Mouse (Mus musculus) heart, embryonic 14.5 days (tissue): Measurements from ENCODE around the gene Map4k4. TPM values are rescaled to one million over a fixed set of nuclear protein-coding genes. Genes with fewer than 3 reads are reported as not detected.

Source experiments
- ATAC-seq: fragments of 200-750 bp; cut with Nextera tagmentation; 2 replicates; pipeline ENCODE4 v1.8.0; 2017; ENCODE audit warnings: low read depth, moderate TSS enrichment; ENCODE audit not compliant: insufficient number of reproducible peaks, insufficient read depth, low FRiP score
- H3K27ac ChIP-seq, 2 experiments: fragments of 200-500 bp in 1 of 2; fragments of 300-500 bp in 1 of 2; sonication (generic) in 1 of 2; replicated peaks in 1 of 2; 2 replicates each; pipeline ENCODE4 v1.5.1; 2012 to 2014; ENCODE audit warnings: low read depth in 2 of 2, low read length in 2 of 2, control low read depth in 1 of 2, mild to moderate bottlenecking in 1 of 2, mixed read lengths in 1 of 2; ENCODE audit not compliant: control insufficient read depth in 1 of 2, insufficient read depth in 1 of 2
- H3K27me3 ChIP-seq: fragments of 300-500 bp; sonication (generic); 2 replicates; pipeline ENCODE4 v1.6.1; 2014; ENCODE audit warnings: mild to moderate bottlenecking, low read length, control low read depth; ENCODE audit not compliant: control insufficient read depth, insufficient read depth
- H3K36me3 ChIP-seq: fragments of 300-500 bp; sonication (generic); 2 replicates; pipeline ENCODE4 v1.6.1; 2014; ENCODE audit warnings: mild to moderate bottlenecking, control low read depth, low read length, mixed read lengths; ENCODE audit not compliant: control insufficient read depth, insufficient read depth
- H3K4me1 ChIP-seq, 2 experiments: fragments of 200-500 bp in 1 of 2; fragments of 300-500 bp in 1 of 2; sonication (generic) in 1 of 2; 2 replicates each; pipeline ENCODE4 v1.6.1; 2012 to 2014; ENCODE audit warnings: low read length in 2 of 2, control low read depth in 1 of 2, mixed read lengths in 1 of 2; ENCODE audit not compliant: control insufficient read depth in 2 of 2, insufficient read depth in 2 of 2
- H3K4me2 ChIP-seq: fragments of 300-500 bp; sonication (generic); 2 replicates; pipeline ENCODE4 v1.6.1; 2014; ENCODE audit warnings: mild to moderate bottlenecking, low read length
- H3K4me3 ChIP-seq, 2 experiments: fragments of 200-500 bp in 1 of 2; fragments of 300-500 bp in 1 of 2; sonication (generic) in 1 of 2; 2 replicates each; pipeline ENCODE4 v1.5.1; 2012 to 2014; ENCODE audit warnings: low read length in 2 of 2, mild to moderate bottlenecking in 2 of 2, control low read depth in 1 of 2, low read depth in 1 of 2, moderate library complexity in 1 of 2; ENCODE audit not compliant: control insufficient read depth in 1 of 2, insufficient read depth in 1 of 2
- H3K9ac ChIP-seq: fragments of 300-500 bp; sonication (generic); 2 replicates; pipeline ENCODE4 v1.6.1; 2014; ENCODE audit warnings: mild to moderate bottlenecking, low read length
- H3K9me3 ChIP-seq: fragments of 300-500 bp; sonication (generic); 2 replicates; pipeline ENCODE4 v1.6.1; 2016; ENCODE audit warnings: low read length, control low read depth; ENCODE audit not compliant: control insufficient read depth
- WGBS: fragments of 180-500 bp; shearing (Covaris S2); extraction: QIAGEN DNeasy Blood & Tissue Kit; methylation state at CpG from one replicate; pipeline ENCODE4 v1.1.7; 2014; 5-methylcytosine and 5-hydroxymethylcytosine counted together
- polyA plus RNA-seq: library from polyadenylated mRNA; unstranded; fragments of >200 nt; fragmentation: Nextera tagmentation; extraction: Ambion mirVana; gene quantifications from 2 replicates; pipeline ENCODE4 v1.2.1, GENCODE M21; 2014

Gene Map4k4
- polyA plus RNA-seq, 1 experiment from 2014 or later = 34.5 TPM

DNA sequence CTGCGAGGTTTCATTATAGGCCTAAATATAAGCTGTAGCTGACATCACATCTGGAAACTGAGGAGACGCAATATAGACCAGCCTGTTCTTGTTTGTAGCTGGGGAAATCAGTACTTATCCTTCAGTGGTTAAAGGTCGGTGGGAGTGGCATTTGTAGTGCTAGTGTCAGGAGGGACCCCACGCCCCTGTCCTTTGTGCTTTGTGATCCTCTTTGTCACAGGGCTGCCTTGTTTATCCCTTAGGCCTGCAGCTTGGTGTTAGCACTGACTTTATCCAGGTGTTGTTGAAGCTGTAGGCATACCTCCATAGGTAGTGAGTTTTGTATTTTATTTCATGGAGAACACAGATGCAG, 44.2 kb downstream of the Map4k4 start:
- Histone ChIP-seq H3K9me3 (no peaks in the 10 kb centered on the region), H3K4me2 (no peak overlapping the region), H3K27me3 (no peaks in the 10 kb centered on the region), H3K4me3 (no peak overlapping the region), H3K4me1 (peaks cover 46 to 94% of the 10 kb centered on the region in 2 experiments), H3K27ac (no peak overlapping the region), H3K9ac (no peak overlapping the region), H3K36me3 (no peaks in the 10 kb centered on the region)
- 37% methylated on average over 4 of the region's 4 CpGs for WGBS
- no peak for ATAC-seq

DNA sequence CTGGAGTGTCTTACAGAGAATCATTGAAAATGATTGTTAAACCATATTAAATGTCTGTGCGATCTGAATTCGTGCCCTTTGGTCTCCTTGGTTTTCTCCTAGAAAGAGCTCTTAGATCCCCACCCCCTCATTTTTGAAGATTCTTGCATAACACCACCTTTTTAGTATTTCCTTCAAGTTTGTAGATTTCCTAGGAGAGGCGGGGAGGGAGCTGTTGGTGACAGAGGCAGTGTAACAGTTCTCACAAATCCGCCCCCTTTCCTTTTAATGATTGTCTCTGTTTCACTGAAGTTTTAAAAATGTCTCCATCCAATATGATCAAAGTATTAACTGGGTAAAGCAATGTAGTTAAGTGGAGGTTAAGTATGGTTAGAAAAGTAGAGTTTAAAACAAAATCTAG, 45.7 kb downstream of the Map4k4 start:
- Histone ChIP-seq H3K4me2 (no peak overlapping the region), H3K9me3 (no peaks in the 10 kb centered on the region), H3K36me3 (no peaks in the 10 kb centered on the region), H3K4me1 (peaks cover 47 to 96% of the 10 kb centered on the region in 2 experiments), H3K4me3 (no peak overlapping the region), H3K27ac (no peak overlapping the region), H3K27me3 (no peaks in the 10 kb centered on the region), H3K9ac (no peak overlapping the region)
- WGBS = 89% methylated on average over 4 of the region's 4 CpGs
- no peak for ATAC-seq

DNA sequence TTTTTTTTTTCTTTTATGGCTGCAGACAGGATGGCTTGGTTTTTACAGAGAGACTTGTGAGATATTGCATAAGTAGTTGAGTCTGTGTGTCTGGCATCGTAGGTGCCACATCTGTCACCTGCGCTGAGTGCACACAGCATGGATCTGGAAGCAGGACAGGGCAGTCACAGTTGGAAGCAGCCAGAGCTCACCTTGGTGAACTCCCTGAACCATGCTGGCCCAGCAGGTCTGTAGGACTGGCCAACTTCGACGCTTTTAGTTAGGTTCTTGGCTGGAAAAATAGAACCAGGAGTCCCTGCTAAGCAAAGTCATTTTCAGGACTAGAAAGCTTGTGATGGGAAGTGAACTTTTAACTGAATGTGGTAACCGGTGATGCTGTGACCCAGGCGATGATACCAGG, 46.5 kb downstream of the Map4k4 start:
- Histone ChIP-seq H3K36me3 (no peaks in the 10 kb centered on the region), H3K9me3 (no peaks in the 10 kb centered on the region), H3K4me2 (no peak overlapping the region), H3K27me3 (no peaks in the 10 kb centered on the region), H3K4me3 (no peak overlapping the region), H3K4me1 (peaks cover 44 to 96% of the 10 kb centered on the region in 2 experiments), H3K9ac (0 out of 2 replicates have a peak overlapping the region, but pooled peaks have one; percentile 17), H3K27ac (0 out of 4 replicates have a peak overlapping the region, but pooled peaks of 1 of the 2 experiments have one; percentile 42)
- ATAC-seq = no peak
- 72% methylated on average over 6 of the region's 6 CpGs for WGBS

- Histone ChIP-seq H3K4me2 (no peak overlapping the region), H3K27ac (0 out of 4 replicates have a peak overlapping the region, but pooled peaks of 1 of the 2 experiments have one; percentile 42), H3K36me3 (no peaks in the 10 kb centered on the region), H3K9ac (0 out of 2 replicates have a peak overlapping the region, but pooled peaks have one; percentile 17), H3K27me3 (no peaks in the 10 kb centered on the region), H3K4me1 (peaks cover 44 to 95% of the 10 kb centered on the region in 2 experiments), H3K4me3 (no peak overlapping the region), H3K9me3 (no peaks in the 10 kb centered on the region)
- ATAC-seq = no peak
- 55% methylated on average over 6 of the region's 6 CpGs for WGBS
Observed at GRCm38 (mm10) chr1:39947701-39948359, 47.1 kb downstream of the Map4k4 start.

DNA sequence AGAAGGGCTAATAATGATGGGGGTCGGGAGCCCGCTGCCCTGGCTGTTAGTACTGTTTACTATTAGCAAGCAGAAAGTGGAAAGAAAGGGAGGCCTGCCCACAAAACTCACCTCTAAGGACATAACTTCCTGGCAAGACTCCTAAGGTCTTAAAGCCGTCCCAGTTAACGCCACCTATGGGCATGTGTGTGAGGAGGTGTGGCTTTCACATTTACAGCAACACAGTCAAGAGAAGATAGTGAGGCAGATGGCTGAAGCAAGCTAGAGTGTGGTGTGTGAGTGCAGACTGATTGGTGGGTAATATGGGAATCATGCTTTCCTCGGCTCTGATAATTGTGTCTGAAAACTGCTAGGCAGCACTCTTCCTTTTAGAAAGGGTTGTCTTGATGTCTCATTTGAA, 48.5 kb downstream of the Map4k4 start:
- 21% methylated on average over 5 of the region's 5 CpGs for WGBS
- H3K36me3 ChIP-seq = no peaks in the 10 kb centered on the region
- no peaks in the 10 kb centered on the region for H3K27me3 ChIP-seq
- no peak overlapping the region for H3K9ac ChIP-seq
- H3K4me2 ChIP-seq = no peak overlapping the region
- no peak overlapping the region for H3K4me3 ChIP-seq
- H3K9me3 ChIP-seq = no peaks in the 10 kb centered on the region
- peaks cover 45 to 95% of the 10 kb centered on the region in 2 experiments for H3K4me1 ChIP-seq
- no peak overlapping the region for H3K27ac ChIP-seq
- no peak for ATAC-seq

DNA sequence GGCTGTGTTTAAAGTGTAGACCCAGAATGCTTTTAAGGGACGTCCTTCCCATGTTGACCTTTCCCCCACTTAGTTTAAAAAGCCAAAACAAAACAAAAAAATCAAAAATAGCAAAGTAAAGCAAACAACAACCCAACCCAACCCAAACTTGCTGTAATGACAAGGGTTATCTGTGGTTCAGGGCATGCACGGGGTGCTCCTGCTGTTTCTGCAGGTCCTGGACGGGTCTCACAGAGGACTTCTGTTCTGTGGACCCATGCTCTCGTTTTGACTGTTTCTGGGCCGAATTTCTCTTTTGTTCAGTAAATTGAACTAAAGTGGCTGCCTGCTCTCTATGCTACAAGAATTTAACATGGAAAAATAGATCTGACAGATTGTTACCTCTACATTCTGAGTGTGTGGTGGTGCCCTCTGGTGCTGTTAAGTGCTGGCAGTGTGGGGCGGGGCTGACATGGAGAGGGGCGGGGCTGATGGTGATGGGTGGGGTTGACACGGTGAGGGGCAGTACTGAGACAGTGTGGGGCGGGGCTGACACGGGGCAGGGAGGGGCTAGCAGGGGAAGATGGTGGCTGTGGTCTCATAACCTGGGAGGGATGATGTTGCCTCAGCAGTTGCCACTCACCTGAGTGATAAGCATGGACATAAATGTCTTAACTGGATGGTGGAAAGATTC, 49.2 kb downstream of the Map4k4 start:
- Histone ChIP-seq H3K4me3 (no peak overlapping the region), H3K4me1 (peaks cover 40 to 92% of the 10 kb centered on the region in 2 experiments), H3K27me3 (no peaks in the 10 kb centered on the region), H3K9ac (no peak overlapping the region), H3K36me3 (no peaks in the 10 kb centered on the region), H3K4me2 (peak overlapping the region; percentile 26), H3K9me3 (no peaks in the 10 kb centered on the region), H3K27ac (peak overlapping the region; percentile 54 to 70)
- 23% methylated on average over 10 of the region's 10 CpGs for WGBS
- peak; percentile 60 for ATAC-seq

DNA sequence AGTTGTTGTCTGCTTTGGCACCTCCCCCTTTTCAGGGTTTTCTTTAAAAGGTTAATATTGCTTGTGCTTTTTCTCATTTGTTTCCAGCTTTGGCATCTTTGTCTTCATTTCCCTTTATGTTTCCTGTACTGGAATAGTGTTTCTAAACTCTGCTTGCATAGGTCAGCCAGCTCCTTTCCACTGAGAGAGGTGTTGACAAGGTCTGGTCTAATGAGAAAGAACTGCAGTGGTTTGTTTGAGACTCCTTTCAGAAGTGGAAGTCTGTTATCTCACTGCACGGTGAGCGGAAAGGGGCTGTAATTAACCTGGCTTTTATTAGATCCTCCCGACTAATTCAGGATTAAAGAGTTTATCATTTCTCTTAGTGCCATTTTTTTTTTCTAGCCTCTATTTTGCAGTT, 49.9 kb downstream of the Map4k4 start:
- ATAC-seq = no peak; the same call in 1 of the 2 replicates
- Histone ChIP-seq H3K27me3 (no peaks in the 10 kb centered on the region), H3K9me3 (no peaks in the 10 kb centered on the region), H3K9ac (no peak overlapping the region), H3K36me3 (no peaks in the 10 kb centered on the region), H3K4me2 (peak overlapping the region; percentile 26), H3K4me3 (no peak overlapping the region), H3K27ac (peak overlapping the region; percentile 54 to 70), H3K4me1 (peaks cover 38 to 86% of the 10 kb centered on the region in 2 experiments)
- WGBS = 4% methylated on average over 3 of the region's 3 CpGs
